ENCODE assay signal across 16 mouse cellular contexts in genomic region chr10:4162976-4163375, GRCm38 (mm10).
A peak's percentile ranks its signal among the peaks of the same experiment; 100 is the strongest.
DNase-seq lines count a peak whose midpoint lies in the region; ATAC-seq and TF ChIP-seq lines count a peak whose summit lies in the region.
"Had no signal": no experiment of that assay in that cellular context is flagged by ENCODE, and none has a peak within 500 bp of the region (broad histone marks: within the 10 kb centered on the region; RNA-seq: fewer than 3 reads in every experiment).

No protein-coding gene starts in this region.

- H3K36me3 ChIP-seq in heart, embryonic 10.5 days = no peaks in the 10 kb centered on the region
- H3K36me3 ChIP-seq in heart, adult 2 months (ENCODE audit: control insufficient read depth, insufficient read depth, low read length) = no peaks in the 10 kb centered on the region
- H3K36me3 ChIP-seq in lung, embryonic 15.5 days = no peaks in the 10 kb centered on the region
- no peaks in the 10 kb centered on the region for H3K36me3 ChIP-seq in embryonic facial prominence, embryonic 11.5 days (replicated peaks; ENCODE audit: control insufficient read depth, insufficient read depth, low read depth, low read length)
- H3K36me3 ChIP-seq in stomach, postnatal 0 days (ENCODE audit: control insufficient read depth, insufficient read depth, low read length) = no peaks in the 10 kb centered on the region
- H3K36me3 ChIP-seq: midbrain, embryonic 15.5 days had no signal

- no peak for TF ChIP-seq EP300 in heart, adult 2 months (IDR thresholded peaks at IDR 0.05; ENCODE audit: insufficient read depth, low read depth, low read length)
- TF ChIP-seq EP300 in stomach, postnatal 0 days (optimal IDR thresholded peaks at IDR 0.05) = no peak

- no peaks in the 10 kb centered on the region for H3K79me2 ChIP-seq in heart, adult 2 months (replicated peaks; ENCODE audit: control insufficient read depth, insufficient read depth, low read length)

- no peaks in the 10 kb centered on the region for H3K9me3 ChIP-seq in heart, embryonic 10.5 days
- no peaks in the 10 kb centered on the region for H3K9me3 ChIP-seq in lung, embryonic 15.5 days
- no peaks in the 10 kb centered on the region for H3K9me3 ChIP-seq in embryonic facial prominence, embryonic 11.5 days (replicated peaks; ENCODE audit: control insufficient read depth, low read length)
- no peaks in the 10 kb centered on the region for H3K9me3 ChIP-seq in stomach, postnatal 0 days (ENCODE audit: control insufficient read depth, low read length)
- H3K9me3 ChIP-seq: midbrain, embryonic 15.5 days had no signal

- peak overlapping the region; percentile 52; the same call in 1 of the 2 replicates for H3K27ac ChIP-seq in heart, embryonic 10.5 days
- no peak overlapping the region for H3K27ac ChIP-seq in heart, adult 2 months
- 0 out of 2 replicates have a peak overlapping the region, but pooled peaks have one; percentile 21 for H3K27ac ChIP-seq in lung, embryonic 15.5 days
- no peak overlapping the region for H3K27ac ChIP-seq in embryonic facial prominence, embryonic 11.5 days (replicated peaks; ENCODE audit: low read depth, low read length)
- H3K27ac ChIP-seq in stomach, postnatal 0 days (replicated peaks) = 0 out of 2 replicates have a peak overlapping the region, but pooled peaks have one; percentile 24
- H3K27ac ChIP-seq: midbrain, embryonic 15.5 days had no signal

- 80% methylated on average over 3 of the region's 3 CpGs for WGBS in heart, embryonic 10.5 days
- WGBS in heart, adult 2 months = 80% methylated on average over 3 of the region's 3 CpGs
- 64% methylated on average over 3 of the region's 3 CpGs for WGBS in lung, embryonic 15.5 days
- 84% methylated on average over 3 of the region's 3 CpGs for WGBS in embryonic facial prominence, embryonic 11.5 days
- WGBS in stomach, postnatal 0 days = 60% methylated on average over 3 of the region's 3 CpGs

- no peak overlapping the region for H3K4me3 ChIP-seq in heart, embryonic 10.5 days
- H3K4me3 ChIP-seq in heart, adult 2 months = no peak overlapping the region
- no peak overlapping the region for H3K4me3 ChIP-seq in lung, embryonic 15.5 days
- no peak overlapping the region for H3K4me3 ChIP-seq in embryonic facial prominence, embryonic 11.5 days (ENCODE audit: low read depth, low read length)
- H3K4me3 ChIP-seq in stomach, postnatal 0 days (ENCODE audit: low read depth, low read length) = no peak overlapping the region
- H3K4me3 ChIP-seq: midbrain, embryonic 15.5 days had no signal

- no peak overlapping the region for H3K9ac ChIP-seq in heart, adult 2 months (ENCODE audit: low read depth, low read length)
- no peak overlapping the region for H3K9ac ChIP-seq in lung, embryonic 15.5 days
- no peak overlapping the region for H3K9ac ChIP-seq in embryonic facial prominence, embryonic 11.5 days (replicated peaks; ENCODE audit: low read length)
- no peak overlapping the region for H3K9ac ChIP-seq in stomach, postnatal 0 days (ENCODE audit: low read length)
- H3K9ac ChIP-seq: midbrain, embryonic 15.5 days had no signal

- no peak for ATAC-seq in lung, embryonic 15.5 days (ENCODE audit: borderline replicate concordance, extremely low read depth, low FRiP score, low TSS enrichment)
- ATAC-seq in embryonic facial prominence, embryonic 11.5 days (replicated peaks; ENCODE audit: insufficient number of reproducible peaks, low FRiP score, low TSS enrichment, low read depth) = no peak
- no peak for ATAC-seq in stomach, postnatal 0 days (ENCODE audit: low FRiP score, low TSS enrichment)
- ATAC-seq: midbrain, embryonic 15.5 days had no signal

- intact Hi-C loops in heart, adult 2 months (cut with DNase I) = no loop called here

- H3K4me1 ChIP-seq in heart, embryonic 10.5 days = peaks cover 23% of the 10 kb centered on the region
- H3K4me1 ChIP-seq in heart, adult 2 months (ENCODE audit: control insufficient read depth, insufficient read depth, low read length) = peaks cover 5% of the 10 kb centered on the region
- peaks cover 32% of the 10 kb centered on the region for H3K4me1 ChIP-seq in lung, embryonic 15.5 days
- H3K4me1 ChIP-seq in embryonic facial prominence, embryonic 11.5 days (ENCODE audit: control insufficient read depth, insufficient read depth, low read length) = no peaks in the 10 kb centered on the region
- peaks cover 5% of the 10 kb centered on the region; the same call in 1 of the 2 replicates for H3K4me1 ChIP-seq in stomach, postnatal 0 days (replicated peaks; ENCODE audit: control insufficient read depth, insufficient read depth)
- H3K4me1 ChIP-seq: midbrain, embryonic 15.5 days had no signal

- no peak overlapping the region for H3K4me2 ChIP-seq in lung, embryonic 15.5 days
- H3K4me2 ChIP-seq in embryonic facial prominence, embryonic 11.5 days (ENCODE audit: low read depth, low read length) = no peak overlapping the region
- no peak overlapping the region for H3K4me2 ChIP-seq in stomach, postnatal 0 days (replicated peaks; ENCODE audit: low read depth)
- H3K4me2 ChIP-seq: heart, embryonic 11.5 days; midbrain, embryonic 15.5 days had no signal

- no peak for TF ChIP-seq POLR2A in heart, adult 2 months (IDR thresholded peaks at IDR 0.05; ENCODE audit: insufficient read depth, low read depth, low read length)

- DNase-seq in heart, embryonic 10.5 days (ENCODE audit: low spot score) = no peak
- DNase-seq in heart, adult 2 months = no peak
- DNase-seq in lung, adult 18-20 months = no peak
- DNase-seq in embryonic facial prominence, embryonic 11.5 days (ENCODE audit: low spot score) = peak; percentile 19
- no peak for DNase-seq in stomach, postnatal 0 days (ENCODE audit: low spot score)
- DNase-seq in layer of hippocampus, postnatal 25 days (ENCODE audit: extremely low spot score in 1 of 2, low spot score in 1 of 2) = no peak
- DNase-seq: adrenal gland, adult 2 months; cerebellum, adult 8-10 months; gastrocnemius, postnatal 14 days; kidney, adult 9 months; liver; lung, adult 2 months; thymus, postnatal 25 days had no signal

- TF ChIP-seq CTCF in heart, adult 2 months (IDR thresholded peaks at IDR 0.05) = no peak
- no peak for TF ChIP-seq CTCF in stomach, postnatal 0 days (IDR thresholded peaks at IDR 0.05; ENCODE audit: low read depth)

- H3K27me3 ChIP-seq in heart, embryonic 10.5 days (ENCODE audit: insufficient read depth, poor library complexity, severe bottlenecking) = no peaks in the 10 kb centered on the region
- H3K27me3 ChIP-seq in heart, adult 2 months (ENCODE audit: control insufficient read depth, insufficient read depth, low read length) = no peaks in the 10 kb centered on the region
- no peaks in the 10 kb centered on the region for H3K27me3 ChIP-seq in lung, embryonic 15.5 days
- H3K27me3 ChIP-seq in embryonic facial prominence, embryonic 11.5 days (ENCODE audit: control insufficient read depth, insufficient read depth, low read length) = no peaks in the 10 kb centered on the region
- no peaks in the 10 kb centered on the region for H3K27me3 ChIP-seq in stomach, postnatal 0 days (ENCODE audit: control insufficient read depth, insufficient read depth, low read length)
- H3K27me3 ChIP-seq: midbrain, embryonic 15.5 days had no signal

Comparison
In these comparisons a context has a peak if more than half of its experiments do, and no peak if none do; other contexts are left out.
1. H3K27ac ChIP-seq: peak in heart, embryonic 10.5 days (single experiment), lung, embryonic 15.5 days (single experiment) and stomach, postnatal 0 days (single experiment); none in heart, adult 2 months (single experiment) and embryonic facial prominence, embryonic 11.5 days (single experiment).